Mouse (Mus musculus): ENCODE results near the gene Prmt2. TPM values are rescaled to one million over a fixed set of nuclear protein-coding genes. Genes with fewer than 3 reads are reported as not detected.

Prmt2 gene
- polyA plus RNA-seq, 1 experiment from 2014 or later, result 211 TPM

DNA sequence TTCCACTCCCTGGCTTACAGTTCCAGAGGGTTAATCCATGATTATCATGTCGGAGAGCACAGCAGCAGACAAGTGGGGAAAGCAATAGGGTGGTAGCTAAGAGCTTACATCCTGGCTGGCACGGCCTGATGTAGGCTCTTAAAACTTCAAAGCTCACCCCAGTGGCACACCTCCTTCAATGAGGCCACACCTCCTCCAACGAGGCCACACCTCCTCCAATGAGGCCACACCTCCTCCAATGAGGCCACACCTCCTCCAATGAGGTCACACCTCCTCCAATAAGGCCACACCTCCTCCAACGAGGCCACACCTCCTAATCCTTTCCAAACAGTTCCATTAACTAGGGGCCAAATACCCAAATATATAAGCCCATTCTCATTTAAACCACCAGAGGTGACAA, 23.5 kb downstream of the Prmt2 start:
- no peak overlapping the region for H3K27ac ChIP-seq (replicated peaks)
- no peak overlapping the region for H3K4me3 ChIP-seq
- 90% methylated on average over 4 of the region's 4 CpGs for WGBS
- H3K9me3 ChIP-seq, result peaks cover 12% of the 10 kb centered on the region
- H3K36me3 ChIP-seq, result peaks cover 96% of the 10 kb centered on the region
- no peaks in the 10 kb centered on the region for H3K27me3 ChIP-seq
- no peak for ATAC-seq (ENCODE audit: low read depth)
- no peaks in the 10 kb centered on the region for H3K4me1 ChIP-seq (replicated peaks)
- no peak overlapping the region for H3K9ac ChIP-seq
- H3K4me2 ChIP-seq, result no peak overlapping the region

GRCm38 (mm10) chr10:76212121-76212520, 25.5 kb downstream of the Prmt2 start:
- Histone ChIP-seq H3K27me3 (no peaks in the 10 kb centered on the region), H3K4me3 (no peak overlapping the region), H3K4me2 (no peak overlapping the region), H3K9me3 (peaks cover 12% of the 10 kb centered on the region), H3K27ac (replicated peaks) (no peak overlapping the region), H3K9ac (no peak overlapping the region), H3K36me3 (peaks cover 97% of the 10 kb centered on the region), H3K4me1 (replicated peaks) (no peaks in the 10 kb centered on the region)
- ATAC-seq (ENCODE audit: low read depth), result no peak
- WGBS, result 93% methylated on average over 6 of the region's 6 CpGs

- no peaks in the 10 kb centered on the region for H3K27me3 ChIP-seq
- no peaks in the 10 kb centered on the region for H3K4me1 ChIP-seq (replicated peaks)
- H3K4me3 ChIP-seq, result no peak overlapping the region
- H3K27ac ChIP-seq (replicated peaks), result no peak overlapping the region
- H3K36me3 ChIP-seq, result peaks cover 97% of the 10 kb centered on the region
- no peak for ATAC-seq (ENCODE audit: low read depth)
- H3K4me2 ChIP-seq, result no peak overlapping the region
- no peak overlapping the region for H3K9ac ChIP-seq
- WGBS, result 88% methylated on average over 7 of the region's 7 CpGs
- H3K9me3 ChIP-seq, result peaks cover 12% of the 10 kb centered on the region
These were observed 26.9 kb downstream of the Prmt2 start for GRCm38 (mm10) chr10:76210806-76211205.

GRCm38 (mm10) chr10:76209241-76209640, 28.4 kb downstream of the Prmt2 start:
- no peak for ATAC-seq (ENCODE audit: low read depth)
- Histone ChIP-seq H3K27me3 (no peaks in the 10 kb centered on the region), H3K36me3 (peaks cover 86% of the 10 kb centered on the region), H3K9me3 (no peaks in the 10 kb centered on the region), H3K4me1 (replicated peaks) (no peaks in the 10 kb centered on the region), H3K9ac (no peak overlapping the region), H3K4me3 (no peak overlapping the region), H3K27ac (replicated peaks) (no peak overlapping the region), H3K4me2 (no peak overlapping the region)
- 87% methylated on average over 8 of the region's 8 CpGs for WGBS

- Histone ChIP-seq H3K36me3 (peaks cover 68% of the 10 kb centered on the region), H3K27me3 (no peaks in the 10 kb centered on the region), H3K27ac (replicated peaks) (no peak overlapping the region), H3K4me1 (replicated peaks) (no peaks in the 10 kb centered on the region; the same call in 1 of the 2 replicates), H3K9ac (no peak overlapping the region), H3K4me2 (no peak overlapping the region), H3K9me3 (no peaks in the 10 kb centered on the region), H3K4me3 (no peak overlapping the region)
- WGBS, result 94% methylated on average over 13 of the region's 13 CpGs
- no peak for ATAC-seq (ENCODE audit: low read depth)
These were observed 30.3 kb downstream of the Prmt2 start for GRCm38 (mm10) chr10:76207262-76207796.

DNA sequence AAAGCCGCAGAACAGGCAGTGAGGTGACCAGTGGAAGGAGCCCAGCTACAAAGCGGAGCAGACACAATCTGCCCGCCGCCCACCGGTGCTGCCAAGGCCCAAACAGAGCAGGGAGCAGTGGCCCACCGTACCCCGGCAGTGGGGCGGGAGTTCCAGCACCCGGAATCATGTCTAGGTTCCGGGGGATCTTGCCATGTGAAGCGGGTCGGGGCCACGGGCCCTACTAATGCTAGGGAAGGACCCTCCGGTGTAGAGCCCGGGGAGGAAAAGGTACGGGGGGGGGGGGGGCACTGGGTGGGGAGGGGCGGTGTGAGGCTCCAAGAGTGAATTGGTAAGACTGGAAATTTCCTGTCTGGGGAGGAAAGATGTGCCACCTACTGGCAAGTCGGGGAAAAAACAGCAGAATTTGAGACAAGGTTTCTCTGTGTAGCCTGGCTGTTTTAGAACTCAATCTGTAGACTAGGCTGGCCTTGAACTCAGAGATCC, 33.8 kb downstream of the Prmt2 start:
- no peaks in the 10 kb centered on the region; the same call in 1 of the 2 replicates for H3K4me1 ChIP-seq (replicated peaks)
- peak overlapping the region; percentile 33 for H3K4me3 ChIP-seq
- H3K27me3 ChIP-seq, result no peaks in the 10 kb centered on the region
- H3K9ac ChIP-seq, result peak overlapping the region; percentile 66
- ATAC-seq (ENCODE audit: low read depth), result peak; percentile 40; the same call in 1 of the 2 replicates
- WGBS, result 15% methylated on average over 17 of the region's 18 CpGs
- H3K4me2 ChIP-seq, result peak overlapping the region; percentile 56
- H3K36me3 ChIP-seq, result peaks cover 35% of the 10 kb centered on the region
- no peaks in the 10 kb centered on the region for H3K9me3 ChIP-seq
- H3K27ac ChIP-seq (replicated peaks), result no peak overlapping the region

GRCm38 (mm10) chr10:76201978-76202377, 35.7 kb downstream of the Prmt2 start:
- no peak overlapping the region for H3K27ac ChIP-seq (replicated peaks)
- no peak overlapping the region for H3K4me3 ChIP-seq
- H3K9me3 ChIP-seq, result no peaks in the 10 kb centered on the region
- no peaks in the 10 kb centered on the region; the same call in 1 of the 2 replicates for H3K4me1 ChIP-seq (replicated peaks)
- ATAC-seq (ENCODE audit: low read depth), result no peak
- H3K36me3 ChIP-seq, result peaks cover 16% of the 10 kb centered on the region
- no peak overlapping the region for H3K9ac ChIP-seq
- 20% methylated on average over 7 of the region's 7 CpGs for WGBS
- H3K27me3 ChIP-seq, result no peaks in the 10 kb centered on the region
- no peak overlapping the region for H3K4me2 ChIP-seq

DNA sequence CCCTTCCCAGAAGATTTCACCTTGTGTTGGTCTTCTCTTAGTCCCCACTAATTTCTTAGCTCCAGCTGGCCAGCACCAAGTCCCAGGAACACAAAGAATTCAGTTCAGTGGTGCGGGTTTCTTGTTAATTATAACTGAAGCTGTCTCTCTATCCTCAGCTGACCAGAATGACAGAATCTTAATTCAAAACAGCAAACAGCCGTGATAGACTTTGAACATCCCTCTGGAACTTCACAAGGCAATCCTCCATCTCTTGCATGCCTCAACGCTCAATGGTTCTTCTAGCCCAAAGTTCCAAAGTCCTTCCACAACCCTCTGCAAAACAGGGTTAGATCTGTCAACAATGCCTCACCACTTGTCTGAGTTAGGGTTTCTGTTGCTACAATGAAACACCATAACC, 36.2 kb downstream of the Prmt2 start:
- Histone ChIP-seq H3K4me3 (no peak overlapping the region), H3K27me3 (no peaks in the 10 kb centered on the region), H3K9ac (no peak overlapping the region), H3K4me1 (replicated peaks) (no peaks in the 10 kb centered on the region; the same call in 1 of the 2 replicates), H3K27ac (replicated peaks) (no peak overlapping the region), H3K4me2 (no peak overlapping the region), H3K9me3 (no peaks in the 10 kb centered on the region), H3K36me3 (peaks cover 10% of the 10 kb centered on the region)
- 92% methylated on average over 3 of the region's 3 CpGs for WGBS
- ATAC-seq (ENCODE audit: low read depth), result no peak

GRCm38 (mm10) chr10:76188010-76188409, 49.7 kb downstream of the Prmt2 start:
- ATAC-seq (ENCODE audit: low read depth), result no peak
- H3K27me3 ChIP-seq, result no peaks in the 10 kb centered on the region
- no peaks in the 10 kb centered on the region for H3K36me3 ChIP-seq
- H3K9me3 ChIP-seq, result no peaks in the 10 kb centered on the region
- no peaks in the 10 kb centered on the region for H3K4me1 ChIP-seq (replicated peaks)
- H3K4me2 ChIP-seq, result no peak overlapping the region
- H3K4me3 ChIP-seq, result no peak overlapping the region
- no peak overlapping the region for H3K9ac ChIP-seq
- 93% methylated on average over 1 of the region's 1 CpGs for WGBS
- H3K27ac ChIP-seq (replicated peaks), result no peak overlapping the region

DNA sequence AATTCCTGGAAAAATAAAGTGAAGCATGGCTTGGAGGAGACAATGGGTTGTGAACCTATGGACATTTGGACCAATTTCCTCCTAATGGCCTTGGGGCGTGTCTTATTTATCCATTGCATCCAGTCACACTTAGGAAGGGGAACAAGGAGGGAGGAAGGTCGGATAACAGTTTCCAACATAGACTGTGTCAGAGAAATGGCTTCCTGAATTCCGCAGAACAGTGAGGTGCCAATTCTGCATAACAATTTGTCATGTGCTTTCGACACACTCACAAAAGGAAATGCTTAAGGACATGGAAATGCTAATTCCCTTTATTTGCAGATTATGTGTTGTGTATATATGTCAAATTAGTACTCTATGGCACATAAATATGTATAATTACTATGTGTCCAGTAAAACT, 52.4 kb downstream of the Prmt2 start:
- 86% methylated on average over 4 of the region's 4 CpGs for WGBS
- Histone ChIP-seq H3K36me3 (no peaks in the 10 kb centered on the region), H3K4me2 (no peak overlapping the region), H3K27ac (replicated peaks) (no peak overlapping the region), H3K27me3 (no peaks in the 10 kb centered on the region), H3K4me1 (replicated peaks) (no peaks in the 10 kb centered on the region), H3K9me3 (no peaks in the 10 kb centered on the region), H3K4me3 (no peak overlapping the region), H3K9ac (no peak overlapping the region)
- no peak for ATAC-seq (ENCODE audit: low read depth)

DNA sequence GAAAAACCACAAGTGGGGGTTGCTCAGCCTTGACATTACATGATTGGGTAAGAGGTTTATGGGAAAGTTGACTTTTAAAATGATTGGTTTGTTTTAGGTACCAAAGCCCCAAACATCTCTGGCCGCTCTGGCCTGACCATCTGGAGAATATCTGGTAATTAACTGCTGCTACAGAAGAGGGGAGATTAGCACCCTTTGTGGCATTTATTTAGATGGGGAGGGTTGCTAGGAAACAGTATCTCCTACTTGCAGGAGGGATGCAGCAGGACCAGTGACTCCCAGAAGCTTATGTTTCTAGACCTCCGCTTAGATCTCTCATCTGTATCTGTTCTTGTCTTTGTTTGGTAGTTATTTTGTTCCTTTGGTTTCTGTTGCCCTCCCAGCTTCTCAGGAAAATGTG, 62.8 kb downstream of the Prmt2 start:
- no peaks in the 10 kb centered on the region for H3K27me3 ChIP-seq
- H3K9me3 ChIP-seq, result no peaks in the 10 kb centered on the region
- no peak overlapping the region for H3K4me3 ChIP-seq
- H3K9ac ChIP-seq, result no peak overlapping the region
- H3K27ac ChIP-seq (replicated peaks), result no peak overlapping the region
- 65% methylated on average over 2 of the region's 2 CpGs for WGBS
- no peak for ATAC-seq (ENCODE audit: low read depth)
- no peaks in the 10 kb centered on the region for H3K36me3 ChIP-seq
- H3K4me2 ChIP-seq, result no peak overlapping the region
- H3K4me1 ChIP-seq (replicated peaks), result no peaks in the 10 kb centered on the region

GRCm38 (mm10) chr10:76158009-76158408, 79.7 kb downstream of the Prmt2 start:
- Histone ChIP-seq H3K4me3 (no peak overlapping the region), H3K4me2 (no peak overlapping the region), H3K27ac (replicated peaks) (no peak overlapping the region), H3K36me3 (no peaks in the 10 kb centered on the region), H3K4me1 (replicated peaks) (no peaks in the 10 kb centered on the region), H3K27me3 (no peaks in the 10 kb centered on the region), H3K9me3 (no peaks in the 10 kb centered on the region), H3K9ac (no peak overlapping the region)
- WGBS, result 83% methylated on average over 1 of the region's 1 CpGs
- no peak for ATAC-seq (ENCODE audit: low read depth)

DNA sequence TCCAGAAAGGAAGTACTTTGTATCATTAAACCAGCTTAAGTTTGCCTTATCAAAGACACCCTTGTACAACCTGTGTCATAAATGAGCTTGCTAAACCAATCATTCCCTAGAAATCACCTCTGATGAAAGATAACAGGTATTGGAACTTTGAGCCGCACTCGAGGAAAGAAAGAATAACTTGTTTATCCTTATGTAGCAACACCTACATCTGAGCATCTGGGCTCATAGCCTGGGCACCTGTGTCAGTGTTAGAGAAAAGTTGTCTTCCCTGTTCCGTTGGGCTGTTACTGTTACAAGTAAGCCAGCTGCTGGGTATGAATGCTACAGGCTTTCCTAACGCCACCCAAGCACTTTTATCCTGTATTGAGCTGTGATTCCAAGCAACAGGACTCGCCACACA, 80.1 kb downstream of the Prmt2 start:
- ATAC-seq (ENCODE audit: low read depth), result no peak
- no peak overlapping the region for H3K27ac ChIP-seq (replicated peaks)
- no peaks in the 10 kb centered on the region for H3K27me3 ChIP-seq
- H3K4me3 ChIP-seq, result no peak overlapping the region
- H3K9me3 ChIP-seq, result no peaks in the 10 kb centered on the region
- H3K4me1 ChIP-seq (replicated peaks), result no peaks in the 10 kb centered on the region
- H3K4me2 ChIP-seq, result no peak overlapping the region
- no peak overlapping the region for H3K9ac ChIP-seq
- H3K36me3 ChIP-seq, result no peaks in the 10 kb centered on the region
- 89% methylated on average over 5 of the region's 5 CpGs for WGBS
